Mouse (Mus musculus) T-helper 17 cell (primary cell): ENCODE measurements around the gene Gm7970.
"Not testable (repeated sequence)": the region's sequence is repeated elsewhere in the genome, so short reads cannot be mapped to it uniquely, and the experiment has no call there.

Experiments used
- in situ Hi-C, 2 experiments: fragments of 300-600 bp; cut with MboI, MseI; formaldehyde crosslinking; loops; 1 replicate in 1 of 2; 2 replicates in 1 of 2; pipeline ENCODE4 v1.15.1; 2025; ENCODE audit warnings: high pct_unique_total_duplicates in 2 of 2

Gm7970 gene

GRCm38 (mm10) chr14:41555483-41555882 lies at the start of gene Gm7970:
Gene Gm7970 (minus strand): TSS chr14:41555583.
- in situ Hi-C loops = loop anchor here in 1 of 2 experiments (10.0 kb wide), 1 partner anchor 349 kb away; the partner anchor contains the start of gene Gm7980

GRCm38 (mm10) chr14:41600935-41601334 lies 45.6 kb upstream of the Gm7970 start:
- in situ Hi-C loops = not testable (repeated sequence)

DNA sequence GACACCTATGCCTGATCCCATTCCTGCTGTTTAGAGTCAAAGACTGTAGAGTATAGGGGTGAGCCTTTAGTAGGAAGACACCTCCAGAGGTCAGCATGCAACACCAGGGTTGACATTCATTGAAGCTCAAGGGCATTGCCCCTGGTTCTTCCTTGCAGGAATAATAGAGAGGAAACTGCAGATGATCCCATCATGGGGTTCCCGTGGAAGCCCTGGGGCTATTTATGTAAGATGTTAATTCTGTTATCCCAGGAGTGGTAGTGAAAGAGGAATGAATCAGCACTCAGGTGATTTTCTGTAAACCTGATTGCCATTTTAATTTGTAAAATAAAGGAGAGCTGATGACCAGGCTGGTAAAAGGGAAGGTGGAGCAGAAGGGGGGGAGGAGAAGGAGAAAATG lies 31.0 kb upstream of the Gm7970 start:
- in situ Hi-C loops = loop anchor here in 1 of 2 experiments (5.0 kb wide), 1 partner anchor 346 kb away; no protein-coding TSS in a partner anchor

- in situ Hi-C loops = not testable (repeated sequence)
Measured at GRCm38 (mm10) chr14:41572911-41573310, 17.5 kb upstream of the Gm7970 start, which contains the start of gene 1700049E17Rik2. Gene 1700049E17Rik2 (plus strand): TSS chr14:41573211.

DNA sequence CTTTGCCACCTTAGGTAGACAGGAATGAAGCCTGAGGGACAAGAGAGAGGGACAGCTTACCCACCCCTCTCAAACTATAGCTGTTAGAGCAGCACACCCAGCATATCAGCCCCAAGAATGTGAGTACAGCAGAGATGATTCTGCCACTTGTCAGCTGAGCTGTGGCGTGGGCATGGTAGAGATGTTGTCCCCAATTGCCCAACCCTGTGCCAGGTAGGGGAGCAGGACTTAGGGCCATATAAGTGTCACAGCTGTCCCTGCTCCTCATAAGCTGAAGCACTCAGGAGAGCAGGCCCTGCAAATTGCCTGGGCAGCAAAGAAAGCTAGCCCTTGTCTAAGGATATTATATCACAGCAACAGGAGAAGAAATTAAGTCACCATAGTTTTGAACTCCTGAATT lies 30.7 kb downstream of the Gm7970 start:
- in situ Hi-C loops = loop anchor here (10.0 to 25.0 kb wide), 3 partner anchors 360 to 1288 kb away; no protein-coding TSS in a partner anchor

- in situ Hi-C loops = loop anchor here (10.0 to 25.0 kb wide), 3 partner anchors 364 to 1292 kb away; no protein-coding TSS in a partner anchor
Measured at GRCm38 (mm10) chr14:41520683-41521082, 34.7 kb downstream of the Gm7970 start.
